Mouse (Mus musculus): ENCODE results near the gene Zyx.
A peak's percentile ranks its signal among the peaks of the same experiment; 100 is the strongest.

Gene Zyx

GRCm38 (mm10) chr6:42398285-42398684 is 48.9 kb downstream of the Zyx start:
- DNase-seq (ENCODE audit: low spot score in 2 of 2): peak in 1 of 2 experiments; percentile 16

DNA sequence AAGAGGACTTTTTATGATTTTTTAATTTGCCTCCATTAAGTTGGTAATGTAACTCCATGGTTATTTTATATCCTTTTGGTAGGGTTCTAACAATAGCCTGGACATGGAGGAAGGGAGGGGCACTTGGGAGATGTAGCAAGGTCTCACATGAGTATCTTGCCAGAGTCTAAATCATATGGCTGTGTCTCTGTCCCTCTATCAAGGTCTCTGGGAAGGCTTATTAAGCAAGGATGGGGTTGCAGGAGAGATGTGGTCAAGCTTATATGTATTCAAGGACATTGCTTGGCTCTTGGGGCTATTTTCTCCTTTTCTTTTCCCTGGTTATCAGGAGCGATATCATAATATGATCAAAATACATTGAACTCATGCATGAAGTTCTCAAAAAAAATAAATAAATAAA is 49.6 kb downstream of the Zyx start:
- DNase-seq (ENCODE audit: low spot score in 2 of 2): no peak

DNA sequence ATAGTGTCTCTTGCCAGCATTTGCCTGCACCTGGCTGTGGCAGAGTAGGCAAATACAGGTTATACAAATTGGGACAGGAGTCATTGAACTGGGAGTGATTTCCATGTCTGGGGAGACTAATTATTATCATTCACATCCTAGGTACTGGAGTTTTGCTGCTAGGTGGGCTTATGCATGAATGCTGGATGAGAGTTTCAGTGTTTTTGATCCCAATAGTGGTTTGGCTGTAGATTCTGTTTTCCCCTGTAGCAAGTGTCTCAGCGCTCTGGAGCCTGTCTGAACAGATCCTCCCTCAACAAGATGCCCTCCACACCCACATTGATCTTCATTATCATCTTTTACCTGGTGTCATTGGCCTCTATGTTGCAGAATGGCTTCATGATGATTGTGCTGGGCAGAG is 50.5 kb downstream of the Zyx start, which contains the start of gene Tas2r143:
Gene Tas2r143 (plus strand): TSS at position 301 of the 400 bp plus-strand sequence.
- DNase-seq (ENCODE audit: low spot score in 2 of 2): no peak

GRCm38 (mm10) chr6:42405134-42405533 is 55.7 kb downstream of the Zyx start, which contains the start of gene Tas2r135:
Tas2r135 (plus strand) TSS chr6:42405434.
- DNase-seq (ENCODE audit: low spot score in 2 of 2): no peak
